Mouse (Mus musculus) midbrain, embryonic 15.5 days (tissue): ENCODE measurements around the gene Nqo2. TPM values are rescaled to one million over a fixed set of nuclear protein-coding genes. Genes with fewer than 3 reads are reported as not detected.
A peak's percentile ranks its signal among the peaks of the same experiment; 100 is the strongest.

Experiments used
- ATAC-seq: fragments of 200-750 bp; cut with Nextera tagmentation; replicated peaks from 2 replicates; pipeline ENCODE4 v1.8.0; 2017; ENCODE audit warnings: moderate TSS enrichment
- H3K27ac ChIP-seq: fragments of 300-500 bp; sonication (generic); 2 replicates; pipeline ENCODE4 v1.5.1; 2015; ENCODE audit warnings: mild to moderate bottlenecking, inconsistent platforms
- H3K27me3 ChIP-seq: fragments of 300-500 bp; sonication (generic); replicated peaks from 2 replicates; pipeline ENCODE4 v1.6.1; 2015; ENCODE audit warnings: inconsistent platforms
- H3K36me3 ChIP-seq: fragments of 300-500 bp; sonication (generic); replicated peaks from 2 replicates; pipeline ENCODE4 v1.6.1; 2015; ENCODE audit warnings: inconsistent platforms
- H3K4me1 ChIP-seq: fragments of 300-500 bp; sonication (generic); 2 replicates; pipeline ENCODE4 v1.6.1; 2015; ENCODE audit warnings: inconsistent platforms
- H3K4me2 ChIP-seq: fragments of 300-500 bp; sonication (generic); 2 replicates; pipeline ENCODE4 v1.6.1; 2015; ENCODE audit warnings: inconsistent platforms, mild to moderate bottlenecking, moderate library complexity
- H3K4me3 ChIP-seq: fragments of 300-500 bp; sonication (generic); 2 replicates; pipeline ENCODE4 v1.5.1; 2015; ENCODE audit warnings: mild to moderate bottlenecking, inconsistent platforms
- H3K9ac ChIP-seq: fragments of 300-500 bp; sonication (generic); 2 replicates; pipeline ENCODE4 v1.6.1; 2015; ENCODE audit warnings: mild to moderate bottlenecking, inconsistent platforms
- H3K9me3 ChIP-seq: fragments of 300-500 bp; sonication (generic); 2 replicates; pipeline ENCODE4 v1.6.1; 2016; ENCODE audit warnings: inconsistent platforms
- WGBS: fragments of 180-500 bp; shearing (Covaris S2); methylation state at CpG from one replicate; pipeline ENCODE4 v1.1.7; 2015; ENCODE audit warnings: mixed read lengths; 5-methylcytosine and 5-hydroxymethylcytosine counted together
- polyA plus RNA-seq: library from polyadenylated mRNA; unstranded; fragments of >200 nt; fragmentation: Nextera tagmentation; extraction: Ambion mirVana; gene quantifications from 2 replicates; pipeline ENCODE4 v1.2.1, GENCODE M21; 2015

Gene Nqo2
- polyA plus RNA-seq, 1 experiment from 2014 or later = 8.3 TPM

DNA sequence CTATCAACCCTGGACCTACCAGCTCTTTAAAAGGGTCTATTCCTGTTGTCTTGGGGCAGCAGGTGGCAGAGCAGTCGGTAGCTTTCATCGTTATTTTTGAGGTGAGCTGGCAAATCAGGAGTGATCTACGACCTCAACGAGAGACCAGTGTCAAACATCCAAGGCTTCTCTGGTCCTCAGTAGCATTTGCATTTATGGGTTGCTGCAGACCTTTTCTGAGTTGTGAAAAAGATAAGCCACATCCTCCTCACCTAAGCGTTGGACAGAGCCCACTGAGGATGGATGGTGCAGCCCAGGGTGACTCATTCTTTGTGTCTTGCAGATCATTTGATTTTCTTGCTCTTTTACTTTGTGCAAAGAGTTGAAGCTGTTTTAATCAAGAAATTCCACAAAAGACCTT, 38.6 kb downstream of the Nqo2 start:
- Histone ChIP-seq H3K27ac (peak overlapping the region; percentile 93), H3K9me3 (no peaks in the 10 kb centered on the region), H3K36me3 (no peaks in the 10 kb centered on the region), H3K4me1 (peaks cover 17% of the 10 kb centered on the region), H3K4me2 (peak overlapping the region; percentile 75), H3K27me3 (no peaks in the 10 kb centered on the region), H3K4me3 (peak overlapping the region; percentile 75), H3K9ac (peak overlapping the region; percentile 67)
- WGBS = 3% methylated on average over 5 of the region's 5 CpGs
- peak; percentile 19; the same call in 1 of the 2 replicates for ATAC-seq

DNA sequence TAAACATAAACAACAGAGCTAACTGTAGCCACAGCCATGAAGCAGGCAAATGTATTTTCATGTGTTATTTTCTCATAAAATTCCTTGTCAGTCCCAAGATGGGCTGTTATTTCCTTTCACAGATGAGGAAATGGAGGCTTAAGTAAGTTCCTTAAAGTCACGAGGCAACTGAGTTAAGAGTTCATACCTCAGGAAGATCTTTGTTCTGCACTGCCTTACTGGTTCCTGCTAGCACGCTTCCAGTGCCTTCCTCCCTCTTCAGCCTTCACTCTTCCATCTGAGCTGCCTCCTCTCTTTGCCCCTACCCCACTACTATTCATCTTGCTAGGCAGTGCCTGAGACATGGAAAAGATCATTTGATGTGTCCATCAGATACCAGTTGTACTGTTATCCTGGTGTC, 42.7 kb downstream of the Nqo2 start:
- ATAC-seq = no peak
- H3K4me3 ChIP-seq = no peak overlapping the region
- H3K27me3 ChIP-seq = no peaks in the 10 kb centered on the region
- H3K36me3 ChIP-seq = no peaks in the 10 kb centered on the region; the same call in 1 of the 2 replicates
- peaks cover 6% of the 10 kb centered on the region; the same call in 1 of the 2 replicates for H3K4me1 ChIP-seq
- 84% methylated on average over 2 of the region's 2 CpGs for WGBS
- H3K4me2 ChIP-seq = no peak overlapping the region
- H3K27ac ChIP-seq = no peak overlapping the region
- no peaks in the 10 kb centered on the region for H3K9me3 ChIP-seq
- H3K9ac ChIP-seq = no peak overlapping the region

DNA sequence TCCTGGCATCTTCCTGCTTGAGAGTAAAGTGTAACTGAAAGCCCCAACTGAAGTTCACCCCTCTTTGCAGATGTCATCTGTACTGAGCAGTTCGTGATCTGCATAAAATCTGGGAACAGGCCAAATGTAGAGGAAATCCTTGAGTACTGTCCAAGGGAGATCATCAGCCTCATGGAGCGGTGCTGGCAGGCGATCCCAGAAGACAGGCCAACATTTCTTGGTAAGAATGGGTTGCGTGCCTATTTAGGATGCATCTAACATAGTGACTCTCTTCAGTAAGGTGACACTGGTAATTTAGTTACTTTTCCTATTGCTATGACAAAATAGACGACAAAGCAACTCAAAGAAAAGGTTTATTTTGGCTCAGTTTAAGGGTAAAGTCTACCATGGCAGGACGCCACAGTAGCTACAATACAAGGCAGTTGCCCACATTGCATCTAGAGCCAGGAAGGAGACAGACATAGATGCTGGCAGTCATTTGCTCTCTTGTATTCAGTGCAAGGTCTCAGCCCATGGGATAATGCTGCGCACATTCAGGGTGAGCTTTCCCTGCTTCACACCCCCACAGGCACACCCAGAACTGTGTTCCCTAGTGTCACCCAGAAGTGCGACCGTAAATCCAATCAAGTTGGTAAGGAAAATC, 52.6 kb downstream of the Nqo2 start:
- no peak for ATAC-seq
- Histone ChIP-seq H3K4me1 (no peaks in the 10 kb centered on the region), H3K27me3 (no peaks in the 10 kb centered on the region), H3K27ac (no peak overlapping the region), H3K9me3 (no peaks in the 10 kb centered on the region), H3K36me3 (peaks cover 23% of the 10 kb centered on the region), H3K9ac (no peak overlapping the region), H3K4me3 (no peak overlapping the region), H3K4me2 (no peak overlapping the region)
- WGBS = 94% methylated on average over 9 of the region's 9 CpGs

DNA sequence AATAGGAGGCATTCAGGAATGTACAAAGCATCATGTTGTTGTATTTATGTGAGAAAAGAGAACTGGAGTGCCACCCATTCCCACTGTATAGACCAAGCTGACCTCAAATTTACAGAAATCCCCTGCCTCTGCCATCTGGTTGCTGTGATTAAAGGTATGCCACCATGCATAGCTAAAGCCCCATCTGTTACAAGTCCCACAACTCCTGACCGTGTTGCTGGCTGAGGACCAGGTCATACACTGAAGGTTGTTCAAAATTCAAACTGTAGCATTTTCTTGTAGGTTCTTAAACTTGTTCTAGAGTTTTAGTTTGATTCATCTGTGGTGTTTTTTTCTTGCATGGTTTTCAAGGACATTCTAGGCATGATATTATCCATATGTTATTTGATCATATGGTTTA, 54.0 kb downstream of the Nqo2 start:
- Histone ChIP-seq H3K27me3 (no peaks in the 10 kb centered on the region), H3K4me2 (no peak overlapping the region), H3K27ac (no peak overlapping the region), H3K9ac (no peak overlapping the region), H3K4me3 (no peak overlapping the region), H3K9me3 (no peaks in the 10 kb centered on the region), H3K4me1 (no peaks in the 10 kb centered on the region), H3K36me3 (peaks cover 25% of the 10 kb centered on the region)
- no peak for ATAC-seq
- WGBS = 88% methylated on average over 1 of the region's 1 CpGs

DNA sequence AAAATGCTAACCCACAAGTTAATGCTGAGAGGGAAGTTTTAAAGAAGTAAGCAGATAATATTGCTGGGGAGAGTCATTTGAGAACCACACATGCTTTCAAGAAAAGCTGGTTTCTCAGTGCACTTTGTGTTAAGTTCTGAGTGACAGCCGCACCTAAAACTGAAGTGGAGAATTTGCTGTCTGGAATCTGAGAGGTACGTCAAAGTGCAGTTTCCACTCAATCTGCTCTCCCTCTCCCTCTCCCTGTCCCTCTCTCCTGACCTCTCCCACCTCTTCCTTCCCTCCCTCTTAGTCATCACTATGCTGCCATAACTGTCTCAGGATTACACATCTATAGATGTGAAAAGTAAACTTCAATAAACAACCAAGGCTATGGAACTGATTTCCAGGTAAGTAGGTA, 57.5 kb downstream of the Nqo2 start:
- Histone ChIP-seq H3K27ac (no peak overlapping the region), H3K4me1 (no peaks in the 10 kb centered on the region), H3K36me3 (peaks cover 14% of the 10 kb centered on the region), H3K9me3 (no peaks in the 10 kb centered on the region), H3K4me3 (no peak overlapping the region), H3K4me2 (no peak overlapping the region), H3K27me3 (no peaks in the 10 kb centered on the region), H3K9ac (no peak overlapping the region)
- 82% methylated on average over 2 of the region's 2 CpGs for WGBS
- ATAC-seq = no peak

DNA sequence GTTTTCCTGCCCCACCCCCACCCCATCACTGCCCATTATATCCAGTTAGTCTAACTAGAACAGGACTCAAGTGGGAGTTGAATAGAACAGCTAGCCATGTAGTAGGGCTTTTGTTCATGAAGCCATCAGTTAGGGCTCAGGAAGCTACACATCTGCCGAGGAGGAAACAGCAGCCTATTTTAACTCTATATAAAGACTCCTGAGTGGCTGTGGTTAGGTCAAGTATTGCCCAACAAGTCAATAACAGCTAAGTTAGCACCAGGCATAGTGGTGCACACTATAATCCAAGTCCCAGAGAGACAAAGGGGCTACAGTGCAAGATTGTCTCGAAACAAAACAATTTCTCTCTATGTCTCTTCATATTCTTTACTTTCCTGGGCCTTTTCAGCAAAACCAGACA, 67.6 kb downstream of the Nqo2 start:
- H3K9ac ChIP-seq = no peak overlapping the region
- no peak overlapping the region for H3K27ac ChIP-seq
- no peak for ATAC-seq
- H3K4me2 ChIP-seq = no peak overlapping the region
- WGBS = 80% methylated on average over 2 of the region's 2 CpGs
- H3K36me3 ChIP-seq = peaks cover 16% of the 10 kb centered on the region
- H3K4me3 ChIP-seq = no peak overlapping the region
- peaks cover 6% of the 10 kb centered on the region for H3K4me1 ChIP-seq
- no peaks in the 10 kb centered on the region for H3K9me3 ChIP-seq
- no peaks in the 10 kb centered on the region for H3K27me3 ChIP-seq

DNA sequence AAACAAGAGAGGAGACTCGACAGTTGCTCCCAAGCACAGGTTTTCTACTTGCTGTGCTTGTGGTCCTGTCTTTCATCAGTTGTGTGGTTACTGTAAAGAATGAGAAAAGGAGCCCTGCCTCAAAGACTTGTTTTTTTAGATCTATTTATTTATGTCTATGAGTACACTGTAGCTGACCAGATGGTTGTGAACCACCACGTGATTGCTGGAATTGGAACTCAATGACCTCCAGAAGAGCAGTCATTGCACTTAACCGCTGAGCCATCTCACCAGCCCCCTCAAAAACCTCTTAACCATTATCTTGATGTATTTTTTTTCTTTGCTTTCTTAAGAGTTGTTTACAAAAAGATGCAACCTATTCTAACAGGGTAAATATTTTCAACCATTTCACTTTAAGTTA, 70.9 kb downstream of the Nqo2 start:
- H3K4me1 ChIP-seq = peaks cover 22% of the 10 kb centered on the region
- no peak overlapping the region for H3K27ac ChIP-seq
- H3K9ac ChIP-seq = no peak overlapping the region
- WGBS = 88% methylated on average over 3 of the region's 3 CpGs
- ATAC-seq = no peak
- no peaks in the 10 kb centered on the region for H3K27me3 ChIP-seq
- H3K9me3 ChIP-seq = no peaks in the 10 kb centered on the region
- no peak overlapping the region for H3K4me3 ChIP-seq
- no peak overlapping the region for H3K4me2 ChIP-seq
- H3K36me3 ChIP-seq = peaks cover 16% of the 10 kb centered on the region

DNA sequence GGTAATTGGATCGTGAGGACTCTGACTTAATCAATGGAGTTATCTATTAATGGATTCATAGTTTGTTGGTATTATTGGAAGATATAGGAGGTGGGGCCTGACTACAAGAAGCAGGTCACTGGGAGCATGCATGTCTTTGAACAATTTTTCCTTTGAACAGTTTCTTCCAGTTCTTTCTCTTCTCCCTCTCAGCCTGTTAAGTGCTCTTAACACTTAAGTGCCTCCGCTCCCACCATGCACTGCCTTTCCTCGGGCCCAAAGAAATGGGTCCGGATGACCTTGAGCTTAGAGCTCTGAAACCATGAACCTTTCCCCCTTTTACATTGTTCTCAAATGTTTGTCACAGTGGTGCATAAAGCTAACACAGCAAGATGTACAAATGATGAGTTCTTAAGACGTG, 72.2 kb downstream of the Nqo2 start:
- Histone ChIP-seq H3K4me3 (no peak overlapping the region), H3K4me2 (peak overlapping the region; percentile 75; the same call in 1 of the 2 replicates), H3K4me1 (peaks cover 22% of the 10 kb centered on the region), H3K27me3 (no peaks in the 10 kb centered on the region), H3K9ac (peak overlapping the region; percentile 76; the same call in 1 of the 2 replicates), H3K27ac (peak overlapping the region; percentile 84), H3K36me3 (peaks cover 16% of the 10 kb centered on the region), H3K9me3 (no peaks in the 10 kb centered on the region)
- 78% methylated on average over 5 of the region's 5 CpGs for WGBS
- ATAC-seq = peak; percentile 24; the same call in 1 of the 2 replicates

DNA sequence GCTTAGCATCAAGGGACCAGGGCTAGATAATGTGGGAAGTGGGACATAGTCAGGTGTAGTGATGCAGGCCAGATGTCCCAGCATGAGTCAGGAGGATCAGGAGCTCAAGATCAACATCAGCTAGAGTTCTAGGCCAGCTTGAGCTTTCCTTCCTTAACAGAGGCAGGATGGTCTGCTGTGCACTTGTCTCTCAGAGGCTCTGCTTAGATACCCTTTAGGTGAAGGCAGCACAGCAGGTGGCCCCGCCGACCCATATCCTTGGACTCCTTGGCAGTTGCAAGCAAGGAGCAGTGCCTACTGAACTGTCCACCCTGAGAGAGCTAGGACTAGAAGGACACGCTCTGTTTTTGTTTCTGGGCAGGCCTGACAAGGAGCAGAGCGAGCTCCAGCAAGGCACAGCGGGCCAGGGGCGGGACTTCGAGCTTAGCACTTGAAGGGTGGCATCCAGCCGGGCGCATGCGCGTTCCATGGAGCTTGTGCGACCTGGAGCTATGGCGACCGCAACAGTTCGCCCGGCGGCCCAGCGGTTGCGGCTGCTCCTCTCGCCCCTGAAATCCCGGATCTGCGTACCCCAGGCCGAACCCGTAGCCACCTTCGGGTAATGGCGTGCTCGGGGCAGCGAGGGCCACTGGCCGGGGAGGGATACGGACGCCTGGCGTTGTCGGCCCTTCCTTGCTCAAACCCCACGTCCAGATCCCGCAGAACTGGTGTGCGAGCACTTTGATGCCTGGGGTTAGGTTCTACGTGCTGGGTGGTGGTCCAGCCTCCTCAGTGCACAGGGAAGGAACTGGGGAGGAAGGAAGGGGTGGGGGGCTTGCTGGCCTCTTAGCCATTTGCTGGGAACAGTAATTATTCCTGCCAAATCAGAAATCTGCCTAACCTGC, 72.9 kb downstream of the Nqo2 start, which contains the start of gene Bphl:
Gene Bphl (plus strand): TSS at position 426 of the 884 bp plus-strand sequence.
- WGBS = under 1% methylated on average over 37 of the region's 37 CpGs
- H3K27me3 ChIP-seq = no peaks in the 10 kb centered on the region
- peak; percentile 97 for ATAC-seq
- peak within 1 kb of the TSS; percentile 84 for H3K27ac ChIP-seq
- H3K36me3 ChIP-seq = peaks cover 14% of the 10 kb centered on the region
- peak within 1 kb of the TSS; percentile 56 for H3K4me3 ChIP-seq
- H3K9ac ChIP-seq = peak within 1 kb of the TSS; percentile 76
- H3K4me2 ChIP-seq = peak within 1 kb of the TSS; percentile 75
- H3K9me3 ChIP-seq = no peaks in the 10 kb centered on the region
- peaks cover 22% of the 10 kb centered on the region for H3K4me1 ChIP-seq

DNA sequence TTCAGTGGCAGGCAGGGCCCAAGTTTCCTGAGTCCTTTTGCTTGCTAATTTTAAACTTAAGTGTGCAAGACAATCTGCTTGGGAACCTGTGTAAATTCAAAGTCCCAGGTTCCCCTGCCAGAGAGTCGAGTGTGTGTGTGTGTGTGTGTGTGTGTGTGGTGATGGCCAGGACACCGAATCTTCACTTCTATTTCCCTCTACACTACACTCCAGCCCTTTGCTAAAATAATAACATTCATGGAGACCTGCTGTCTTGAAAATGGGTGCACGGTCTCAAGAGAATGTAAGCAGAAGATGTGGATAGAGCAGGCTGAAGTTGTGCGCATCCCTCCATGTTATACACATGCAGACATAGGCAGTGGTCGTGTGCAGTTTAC, 73.6 kb downstream of the Nqo2 start:
- Histone ChIP-seq H3K36me3 (peaks cover 8% of the 10 kb centered on the region; the same call in 1 of the 2 replicates), H3K4me1 (peaks cover 22% of the 10 kb centered on the region), H3K27me3 (no peaks in the 10 kb centered on the region), H3K9ac (peak overlapping the region; percentile 76), H3K27ac (peak overlapping the region; percentile 84), H3K9me3 (no peaks in the 10 kb centered on the region), H3K4me2 (peak overlapping the region; percentile 75), H3K4me3 (peak overlapping the region; percentile 56)
- 31% methylated on average over 5 of the region's 5 CpGs for WGBS
- ATAC-seq = peak; percentile 28
